Mouse (Mus musculus) cerebellum, postnatal 14 days (tissue): ENCODE measurements around the gene Cyfip1.
A peak's percentile ranks its signal among the peaks of the same experiment; 100 is the strongest.
"Not testable (repeated sequence)": the region's sequence is repeated elsewhere in the genome, so short reads cannot be mapped to it uniquely, and the experiment has no call there.

ENCODE experiments used
- DNase-seq, 2 experiments: peaks; one replicate each; pipeline ENCODE4 v3.0.0; 2021; ENCODE audit warnings: mixed read lengths in 2 of 2

The Cyfip1 gene

DNA sequence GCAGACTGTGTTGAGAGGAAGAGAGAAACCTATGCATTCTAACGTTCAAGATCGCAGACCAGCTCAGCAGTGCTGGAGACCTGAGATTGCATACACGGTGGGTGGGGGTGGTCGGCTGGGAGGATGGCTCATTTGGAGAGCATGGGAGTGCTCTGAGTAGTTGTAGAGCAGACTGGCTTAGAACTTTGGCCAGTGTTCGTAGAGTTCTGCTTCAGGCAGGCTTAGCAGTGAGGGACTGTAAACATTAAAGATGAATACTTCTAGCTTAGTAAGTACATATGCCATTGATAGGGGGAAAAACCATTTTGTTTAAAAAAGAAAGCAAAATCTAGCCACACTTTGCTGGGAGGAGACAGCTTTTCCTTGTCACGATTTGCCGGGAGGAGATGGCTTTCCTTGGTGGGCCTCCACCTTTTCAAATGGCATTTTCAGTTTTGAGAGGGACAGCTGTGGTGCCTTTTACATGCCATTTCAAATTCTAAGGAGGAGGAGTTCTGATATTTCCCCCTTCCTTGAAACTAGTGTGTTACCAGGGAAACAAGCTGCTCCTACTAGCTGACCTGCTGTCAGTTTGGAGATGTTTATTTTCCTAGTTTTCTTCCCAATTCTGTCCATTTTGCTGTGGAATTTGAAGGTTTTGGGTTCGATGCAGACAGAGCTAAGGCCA lies 24.3 kb downstream of the Cyfip1 start:
- no peak for DNase-seq

DNA sequence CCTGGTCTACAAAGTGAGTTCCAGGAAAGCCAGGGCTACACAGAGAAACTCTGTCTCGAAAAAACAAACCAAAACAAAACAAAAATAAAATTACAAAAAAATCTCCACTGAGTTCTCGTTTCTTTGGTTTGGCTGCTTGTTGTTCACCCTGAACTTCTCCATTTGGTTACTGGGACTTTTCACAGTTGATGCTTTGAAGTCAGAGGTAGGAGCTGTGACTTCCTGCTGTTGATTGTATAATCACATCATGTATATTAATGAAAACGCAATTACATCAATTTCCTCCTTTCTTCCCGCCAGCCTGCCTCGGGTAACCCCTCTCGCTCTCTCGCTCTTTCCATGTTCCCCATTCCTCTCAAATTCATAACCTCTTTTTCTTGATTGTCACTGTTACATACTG lies 26.7 kb downstream of the Cyfip1 start:
- no peak for DNase-seq

DNA sequence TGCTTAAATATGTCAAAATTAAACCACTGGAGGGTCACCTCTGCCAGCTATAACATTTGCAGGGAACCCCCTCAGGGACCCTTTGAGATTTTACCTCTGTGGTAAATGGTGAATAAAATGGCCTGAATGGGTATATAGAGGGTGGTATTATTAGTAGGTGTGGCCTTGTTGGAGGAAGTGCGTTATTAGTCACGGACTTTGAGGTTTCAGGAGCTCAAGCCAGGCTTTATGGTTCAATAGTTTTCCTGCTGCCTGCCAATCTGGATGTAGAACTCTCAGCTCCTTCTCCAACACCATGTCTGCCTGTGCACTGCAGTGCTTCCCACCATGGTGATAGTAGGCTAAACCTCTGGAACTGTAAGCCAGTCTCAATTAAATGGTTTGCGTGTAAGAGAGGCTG lies 27.7 kb downstream of the Cyfip1 start:
- DNase-seq = no peak

DNA sequence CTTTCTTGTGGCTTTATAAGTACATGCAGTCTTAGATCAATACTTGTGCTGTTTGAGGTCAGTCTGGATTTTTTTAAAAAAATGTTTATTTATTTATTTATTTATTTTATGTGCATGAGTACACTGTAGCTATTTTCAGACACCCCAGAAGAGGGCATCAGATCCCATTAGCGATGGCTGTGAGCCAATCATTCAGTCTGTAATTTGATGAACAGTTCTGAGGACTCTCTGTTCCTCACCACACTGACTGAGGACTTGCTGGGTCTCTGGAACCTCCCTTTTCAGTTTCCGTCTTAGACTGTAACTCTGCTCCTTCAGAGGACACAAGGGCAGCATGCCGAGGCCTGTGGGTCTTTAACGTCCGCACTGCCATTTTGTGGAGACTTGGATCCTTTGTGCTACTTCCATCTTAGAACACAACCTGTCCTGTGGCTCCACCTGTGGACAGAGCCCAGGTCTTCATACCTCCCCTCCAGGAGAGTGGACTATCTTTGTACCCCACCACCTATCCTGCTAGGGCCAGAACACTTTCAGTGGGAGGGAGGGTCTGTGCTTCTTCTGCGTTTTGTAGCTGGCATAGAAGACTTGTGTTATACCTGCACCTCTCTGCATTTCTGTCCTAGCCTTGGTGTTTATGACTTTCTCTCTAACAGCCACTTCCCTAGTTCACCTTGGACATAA lies 28.9 kb downstream of the Cyfip1 start:
- peak; percentile 33 to 50 for DNase-seq

DNA sequence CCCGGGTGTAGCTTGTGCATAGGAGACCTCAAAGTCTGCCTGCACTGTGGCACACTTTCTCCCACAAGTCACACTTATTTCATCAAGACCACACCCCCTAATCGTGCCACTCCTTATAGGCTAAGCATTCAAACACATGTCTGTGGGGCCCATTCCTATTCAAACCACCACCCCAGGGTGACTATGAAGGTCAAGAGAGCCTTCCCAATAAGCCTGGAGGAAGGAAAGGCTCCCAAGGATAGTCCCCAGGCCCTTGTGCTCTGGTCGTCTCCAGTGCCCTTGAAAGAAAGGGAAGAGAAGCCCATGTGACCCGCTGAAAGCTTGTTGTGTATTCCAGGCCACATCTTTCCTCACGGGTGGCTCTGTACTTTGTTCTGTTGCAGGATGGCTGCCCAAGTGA lies 29.9 kb downstream of the Cyfip1 start:
- DNase-seq = no peak

DNA sequence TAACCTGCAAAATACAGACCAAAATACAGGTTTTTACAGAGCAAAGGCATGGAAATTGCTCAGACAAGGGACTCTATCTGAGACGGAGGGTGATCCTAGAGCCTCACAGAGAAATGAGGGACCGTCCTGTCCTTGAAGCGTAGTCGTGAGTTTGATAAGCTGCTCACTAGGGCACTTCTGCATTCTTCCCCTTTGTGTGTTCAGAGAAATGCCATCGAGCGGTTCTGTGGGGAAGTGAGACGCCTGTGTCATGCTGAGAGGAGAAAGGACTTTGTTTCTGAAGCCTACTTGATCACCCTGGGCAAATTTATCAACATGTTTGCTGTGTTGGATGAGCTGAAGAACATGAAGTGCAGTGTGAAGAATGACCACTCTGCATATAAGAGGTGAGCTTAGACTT lies 33.2 kb downstream of the Cyfip1 start:
- DNase-seq = no peak

DNA sequence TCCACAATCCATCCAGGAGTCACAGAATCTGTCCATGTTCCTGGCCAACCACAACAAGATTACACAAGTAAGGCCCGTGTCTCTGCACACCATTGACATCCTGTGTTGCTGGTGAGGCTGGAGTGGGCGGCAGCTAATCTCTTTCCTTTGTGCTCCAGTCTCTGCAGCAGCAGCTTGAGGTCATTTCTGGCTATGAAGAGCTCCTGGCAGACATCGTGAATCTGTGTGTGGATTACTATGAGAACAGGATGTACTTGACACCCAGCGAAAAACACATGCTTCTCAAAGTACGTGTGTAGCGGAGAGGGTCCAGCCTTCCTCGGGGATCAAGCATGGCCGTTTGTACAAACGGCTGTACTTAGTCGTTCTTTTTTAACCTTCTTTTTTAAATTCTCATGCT lies 36.2 kb downstream of the Cyfip1 start:
- no peak for DNase-seq

DNA sequence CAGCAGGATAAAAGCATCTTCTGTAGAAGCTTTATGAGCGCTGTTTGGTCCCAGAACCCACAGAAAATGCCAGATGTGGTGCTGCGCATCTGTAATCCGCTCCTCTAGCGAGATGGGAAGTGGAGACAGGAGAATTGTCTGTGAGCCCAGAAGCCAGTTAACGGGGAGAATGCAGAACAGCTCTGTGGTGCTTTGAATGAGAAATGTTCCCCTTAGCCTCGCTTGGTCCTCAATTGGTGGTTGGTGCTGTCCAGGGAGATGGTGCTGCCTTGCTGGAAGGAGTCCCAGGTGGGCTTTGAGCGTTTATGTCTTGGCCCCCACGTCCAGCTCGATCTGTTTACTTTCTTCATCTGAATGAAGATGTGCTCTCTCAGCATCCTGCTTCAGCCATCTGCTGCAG lies 39.3 kb downstream of the Cyfip1 start:
- no peak for DNase-seq

DNA sequence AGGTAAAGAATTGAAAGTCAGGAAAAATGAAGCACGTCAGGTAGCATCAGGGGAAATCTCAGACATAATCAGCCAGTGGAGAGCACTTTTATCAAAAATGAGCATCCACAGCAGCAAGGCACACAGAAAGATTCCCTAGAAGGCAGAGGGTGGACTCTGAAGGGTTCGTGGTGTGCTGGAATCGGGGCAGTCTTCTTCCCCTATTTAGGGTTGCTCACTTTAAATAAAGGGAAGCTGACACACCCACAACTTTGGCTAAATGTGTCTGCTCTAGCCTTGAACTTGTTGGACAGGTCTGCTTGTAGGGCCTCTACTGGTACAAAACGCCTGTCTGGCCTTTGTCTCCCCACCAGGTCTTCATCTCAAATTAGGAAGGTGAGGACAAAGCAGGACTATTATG lies 47.1 kb downstream of the Cyfip1 start:
- DNase-seq = no peak

DNA sequence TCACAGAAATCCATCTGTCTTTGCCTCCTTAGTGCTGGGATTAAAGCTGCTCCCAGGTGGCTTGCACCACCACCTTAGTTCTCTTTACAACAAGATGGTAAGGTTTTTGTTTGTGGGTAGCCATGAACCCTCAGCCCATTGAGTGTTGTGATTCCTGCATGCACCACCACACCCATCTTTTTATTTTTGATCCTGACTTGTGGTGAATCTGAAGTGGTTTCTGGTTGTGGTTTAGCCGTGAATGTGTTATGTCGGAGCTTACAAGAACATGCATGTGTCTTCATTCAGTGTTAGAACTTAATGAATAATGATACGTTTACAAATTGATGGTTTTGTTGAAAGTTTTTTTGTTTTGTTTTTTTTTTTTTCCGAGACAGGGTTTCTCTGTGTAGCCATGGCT lies 48.5 kb downstream of the Cyfip1 start:
- no peak for DNase-seq

DNA sequence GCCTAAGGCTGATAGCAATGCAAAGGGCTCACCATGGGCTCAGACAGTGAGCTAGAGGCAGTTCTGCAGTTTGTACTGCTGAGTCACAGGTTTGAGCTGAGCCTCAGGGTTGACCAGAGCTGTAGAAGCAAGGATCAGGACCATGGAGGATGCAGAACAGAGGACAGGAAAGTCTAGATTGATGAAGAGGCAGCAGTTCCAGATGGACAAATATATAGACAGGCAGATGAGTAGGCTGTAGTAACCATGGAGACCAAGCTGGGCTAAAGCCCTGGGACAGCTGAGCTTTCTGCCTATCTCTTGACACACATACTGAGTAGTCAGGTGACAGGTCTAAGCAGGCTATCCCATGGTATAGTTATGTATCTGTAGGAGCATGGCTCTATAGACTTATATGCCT lies 49.2 kb downstream of the Cyfip1 start:
- no peak for DNase-seq

DNA sequence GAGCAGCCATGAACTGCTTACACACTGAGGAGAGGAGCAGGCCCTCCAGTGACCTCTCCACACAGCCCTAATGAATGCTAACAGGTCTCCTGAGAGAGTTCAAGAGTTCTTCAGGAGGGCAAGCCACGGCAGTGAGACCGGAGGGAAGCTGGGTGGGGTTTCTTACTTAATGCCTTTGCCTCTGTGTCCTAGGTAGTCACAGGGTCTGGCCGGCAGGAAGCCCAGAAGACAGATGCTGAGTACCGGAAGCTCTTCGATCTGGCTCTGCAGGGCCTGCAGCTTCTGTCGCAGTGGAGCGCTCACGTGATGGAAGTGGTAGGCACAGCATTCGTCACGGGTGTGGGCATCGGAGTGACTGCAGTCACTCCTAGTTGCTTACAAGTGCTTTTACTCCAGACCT lies 50.3 kb downstream of the Cyfip1 start:
- no peak for DNase-seq

DNA sequence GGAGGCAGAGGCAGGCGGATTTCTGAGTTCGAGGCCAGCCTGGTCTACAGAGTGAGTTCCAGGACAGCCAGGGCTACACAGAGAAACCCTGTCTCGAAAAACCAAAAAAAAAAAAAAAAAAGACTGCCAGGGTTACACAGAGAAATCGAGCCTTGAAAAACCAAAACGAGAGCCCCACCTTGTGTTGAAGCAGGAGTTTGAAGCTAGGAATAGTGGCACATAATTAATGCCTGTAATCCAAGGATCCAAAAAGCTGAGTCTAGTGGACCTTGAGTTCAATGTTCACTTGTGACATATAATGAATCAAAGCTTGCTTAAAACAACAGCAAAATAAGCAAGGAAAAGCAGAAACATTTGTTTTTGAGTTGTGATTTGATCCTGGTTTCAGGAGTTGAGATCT lies 62.2 kb downstream of the Cyfip1 start:
- DNase-seq = no peak

DNA sequence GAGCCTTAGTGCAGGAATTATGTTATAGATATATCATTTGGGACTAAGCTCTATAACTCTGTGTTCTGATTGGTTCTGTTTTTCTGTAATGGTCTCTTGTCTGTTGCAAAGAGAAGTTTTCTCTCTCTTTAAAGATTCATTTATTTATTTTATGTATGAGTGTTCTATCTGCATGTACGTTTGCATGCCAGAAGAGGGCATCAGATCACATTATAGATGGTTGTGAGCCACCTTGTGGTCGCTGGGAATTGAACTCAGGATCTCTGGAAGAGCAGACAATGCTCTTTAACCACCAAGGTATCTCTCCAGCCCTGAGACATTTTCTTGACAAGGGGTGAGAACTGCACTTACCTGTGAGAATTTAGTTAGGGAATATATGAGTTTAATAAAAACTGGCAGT lies 63.9 kb downstream of the Cyfip1 start:
- no peak for DNase-seq

DNA sequence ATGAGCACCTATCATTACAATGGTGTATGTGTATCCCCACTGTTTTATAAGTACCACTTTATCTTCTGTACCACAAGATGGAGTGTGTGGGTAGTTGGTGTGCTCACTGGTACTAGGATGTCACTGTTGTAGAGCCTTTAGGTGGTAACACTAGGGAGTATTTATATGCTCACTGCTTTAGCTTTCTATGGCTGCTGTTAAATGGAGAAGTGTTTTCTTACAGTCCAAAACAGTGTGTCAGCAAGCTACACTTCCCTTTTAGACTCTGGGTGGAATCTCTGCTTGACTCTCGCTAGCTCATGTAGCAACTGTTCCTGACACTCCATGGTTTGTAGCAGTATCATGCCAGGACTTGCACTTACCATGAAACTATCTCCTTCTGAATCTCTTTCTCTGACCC lies 68.0 kb downstream of the Cyfip1 start:
- no peak for DNase-seq

DNA sequence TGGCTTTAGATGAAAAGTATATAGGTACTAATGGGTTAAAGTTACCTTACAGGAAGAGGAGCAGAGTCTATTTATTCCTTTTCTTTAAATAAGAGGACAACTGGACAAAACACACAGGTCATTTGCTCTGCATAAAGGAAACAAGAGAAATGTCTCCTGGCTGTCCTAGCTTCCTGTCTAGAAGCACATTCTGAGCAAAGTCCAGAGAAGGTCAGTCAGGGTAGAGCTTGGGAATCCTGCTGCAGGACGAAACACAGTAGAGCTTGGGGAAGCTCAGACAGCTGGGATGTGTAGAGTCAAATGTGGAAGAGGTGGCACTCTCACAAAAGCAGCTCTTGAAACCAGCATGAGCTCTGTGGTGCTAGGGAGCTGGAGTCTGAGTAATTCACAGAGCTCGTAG lies 68.8 kb downstream of the Cyfip1 start:
- no peak for DNase-seq

DNA sequence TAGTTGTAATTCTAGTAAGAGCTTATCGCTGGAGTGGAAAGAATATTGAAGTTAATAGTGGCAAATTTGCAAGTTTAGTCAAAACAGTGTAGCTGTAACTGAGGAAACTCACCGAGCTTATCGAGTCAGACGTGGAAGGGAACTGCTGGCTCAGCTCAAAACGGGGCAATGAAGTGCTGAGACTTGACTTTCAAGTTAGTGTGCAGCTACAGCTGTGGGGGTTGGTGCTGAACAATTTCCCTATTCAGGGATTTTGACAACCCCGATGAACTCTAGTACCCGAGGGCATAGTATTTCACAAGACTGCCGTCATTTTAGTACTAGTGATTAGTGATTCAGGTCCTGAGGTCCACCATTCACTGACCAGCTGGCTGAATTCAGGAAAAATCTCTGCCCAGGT lies 69.8 kb downstream of the Cyfip1 start:
- no peak for DNase-seq

DNA sequence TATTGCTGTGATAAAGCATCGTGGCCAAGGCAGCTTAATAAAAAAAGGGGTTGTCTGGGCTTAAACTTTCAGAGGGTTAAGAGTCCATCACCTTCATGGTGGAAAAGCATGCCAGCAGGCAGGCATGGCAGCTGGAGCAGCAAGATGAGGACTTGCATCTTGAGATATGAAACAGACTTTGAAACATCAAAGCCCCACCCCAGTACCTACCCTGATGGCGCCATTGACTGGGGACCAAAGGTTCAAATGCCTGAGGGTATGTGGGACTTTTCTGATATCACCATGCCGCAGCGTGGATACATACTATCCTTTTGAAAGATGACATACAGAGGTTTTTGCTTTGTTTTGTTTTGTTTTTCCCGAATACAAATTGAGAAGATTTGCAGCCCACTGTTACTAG lies 70.6 kb downstream of the Cyfip1 start:
- no peak for DNase-seq

DNA sequence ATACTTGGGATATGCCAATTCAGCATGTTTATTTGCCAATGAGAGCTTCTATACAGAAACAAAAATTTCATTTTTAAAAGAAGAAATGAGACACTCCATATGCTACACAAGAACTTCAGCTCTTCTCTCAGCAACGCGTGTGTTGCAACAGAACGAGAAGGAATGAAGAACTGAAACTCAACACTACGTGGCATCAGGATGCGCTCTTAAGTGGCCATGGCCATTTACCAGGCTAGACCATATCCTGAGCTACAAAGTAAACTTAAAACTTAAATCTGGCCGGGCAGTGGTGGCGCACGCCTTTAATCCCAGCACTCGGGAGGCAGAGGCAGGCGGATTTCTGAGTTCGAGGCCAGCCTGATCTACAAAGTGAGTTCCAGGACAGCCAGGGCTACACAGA lies 76.8 kb downstream of the Cyfip1 start:
- not testable (repeated sequence) for DNase-seq

DNA sequence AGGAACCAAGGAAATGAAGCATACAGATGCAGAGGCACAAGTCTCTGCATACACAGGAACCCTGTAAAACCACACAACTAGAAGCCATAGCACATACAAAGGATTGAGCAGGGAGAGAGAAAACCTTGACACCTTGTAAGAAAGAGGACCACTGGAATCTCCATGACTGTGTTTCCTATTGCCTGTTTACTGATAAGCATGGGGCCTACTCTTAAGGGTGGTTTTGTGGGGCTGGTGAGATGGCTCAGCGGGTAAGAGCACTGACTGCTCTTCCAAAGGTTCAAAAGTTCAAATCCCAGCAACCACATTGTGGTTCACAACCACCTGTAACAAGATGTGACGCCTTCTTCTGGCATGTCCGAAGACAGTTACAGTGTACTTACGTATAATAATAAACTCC lies 85.7 kb downstream of the Cyfip1 start:
- DNase-seq = no peak

DNA sequence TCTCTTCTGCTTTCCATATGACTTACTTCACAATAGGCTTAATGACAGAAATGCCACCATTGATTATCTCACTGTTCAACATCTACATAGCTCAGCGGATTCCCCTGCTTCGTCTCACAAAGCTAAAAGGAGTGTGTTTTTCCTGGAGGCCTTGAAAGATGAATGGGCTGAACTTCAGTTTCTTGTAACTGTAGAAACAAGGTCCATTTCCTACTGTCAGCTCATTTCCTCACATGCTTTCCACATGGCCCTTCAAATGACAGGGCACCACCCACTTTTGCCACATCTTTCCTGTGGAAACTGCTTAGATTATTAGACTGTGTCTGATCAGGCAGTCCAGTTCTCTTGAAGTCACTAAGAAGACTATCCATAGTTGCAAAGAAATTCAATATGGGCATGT lies 87.1 kb downstream of the Cyfip1 start:
- DNase-seq = no peak

DNA sequence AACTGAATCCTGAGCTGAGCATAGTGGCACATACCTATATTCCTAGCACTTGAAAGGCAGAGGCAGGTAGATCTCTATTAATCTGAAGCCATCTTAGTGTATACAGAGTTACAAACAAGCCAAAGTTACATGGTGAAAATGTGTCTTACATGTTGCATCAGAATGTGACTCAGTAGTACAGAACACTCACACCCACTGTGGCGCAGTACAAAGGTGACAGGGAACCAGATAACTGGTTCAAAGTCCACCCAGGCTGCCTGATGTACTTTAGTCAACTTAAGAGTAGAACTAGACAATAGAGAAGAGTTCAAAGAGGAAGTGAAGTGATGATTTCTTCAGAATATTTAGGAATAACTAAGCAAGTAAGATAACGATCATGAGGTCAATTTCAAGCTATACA lies 93.5 kb downstream of the Cyfip1 start:
- DNase-seq = no peak

DNA sequence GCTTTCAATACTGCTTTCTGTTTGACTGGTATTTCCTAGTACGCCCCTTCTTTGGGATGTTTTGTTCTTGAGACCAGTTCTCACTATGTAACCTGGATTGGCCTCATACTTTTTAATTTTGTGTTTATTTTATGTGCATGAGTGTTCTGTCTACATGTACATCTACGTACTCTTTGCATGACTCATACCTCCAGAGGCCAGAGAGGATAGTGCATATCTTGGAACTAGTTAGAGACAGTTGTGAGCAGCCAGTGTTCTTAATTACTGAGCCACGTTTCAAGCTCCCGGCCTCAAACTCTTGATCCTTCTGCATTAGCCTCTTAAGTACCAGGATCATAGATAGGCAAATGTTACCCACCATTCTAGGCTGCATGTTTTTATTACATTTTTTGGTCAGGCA lies 96.8 kb downstream of the Cyfip1 start:
- DNase-seq = no peak

DNA sequence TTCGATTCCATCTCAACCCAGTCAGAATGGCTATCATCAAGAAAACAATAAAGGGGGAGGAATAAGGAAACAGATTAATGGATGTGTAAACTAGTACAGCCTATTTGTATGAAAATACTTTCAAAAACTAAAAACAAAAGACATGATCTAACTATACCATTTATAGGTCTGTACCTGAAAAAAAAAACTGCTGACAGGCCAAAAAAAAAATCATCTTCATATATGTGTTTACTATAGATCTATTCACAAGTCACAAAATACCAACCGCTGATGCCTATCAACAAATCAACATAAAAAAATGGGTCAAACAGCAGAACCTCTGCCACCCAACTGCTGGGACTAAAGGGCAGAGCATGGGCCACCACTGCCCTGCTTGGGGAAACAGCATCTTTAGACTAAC lies 114.5 kb downstream of the Cyfip1 start:
- DNase-seq = no peak

DNA sequence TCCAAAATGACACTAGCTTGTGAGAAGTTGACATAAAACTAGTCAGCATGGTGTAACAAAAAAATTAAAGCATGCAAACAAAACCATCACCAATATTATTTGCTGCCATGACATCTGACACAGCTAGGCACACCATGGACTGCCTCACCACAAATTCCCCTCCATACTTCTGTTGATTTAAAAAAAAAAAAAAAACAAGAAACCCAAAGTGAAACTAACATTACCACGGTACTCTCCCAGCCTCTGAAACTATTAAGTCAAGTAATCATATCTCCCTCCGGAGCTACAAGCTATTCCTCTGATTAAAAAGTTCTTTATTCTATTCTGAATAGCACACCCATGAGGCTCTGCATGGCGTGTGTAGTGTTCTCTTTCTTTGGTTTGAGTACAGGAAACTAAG lies 115.6 kb downstream of the Cyfip1 start:
- no peak for DNase-seq
